Mouse (Mus musculus) kidney, adult 8-10 months (tissue): ENCODE measurements around the gene Isoc2a.

Experiments
- DNase-seq, 2 experiments: peaks; one replicate each; pipeline ENCODE4 v3.0.0; 2022

Isoc2a gene

GRCm38 (mm10) chr7:4876753-4877221 lies at the start of gene Isoc2a:
Isoc2a (plus strand) TSS chr7:4877153.
- peak; percentile 93 to 96 for DNase-seq

GRCm38 (mm10) chr7:4830476-4830875 lies 46.5 kb upstream of the Isoc2a start:
- no peak for DNase-seq

DNA sequence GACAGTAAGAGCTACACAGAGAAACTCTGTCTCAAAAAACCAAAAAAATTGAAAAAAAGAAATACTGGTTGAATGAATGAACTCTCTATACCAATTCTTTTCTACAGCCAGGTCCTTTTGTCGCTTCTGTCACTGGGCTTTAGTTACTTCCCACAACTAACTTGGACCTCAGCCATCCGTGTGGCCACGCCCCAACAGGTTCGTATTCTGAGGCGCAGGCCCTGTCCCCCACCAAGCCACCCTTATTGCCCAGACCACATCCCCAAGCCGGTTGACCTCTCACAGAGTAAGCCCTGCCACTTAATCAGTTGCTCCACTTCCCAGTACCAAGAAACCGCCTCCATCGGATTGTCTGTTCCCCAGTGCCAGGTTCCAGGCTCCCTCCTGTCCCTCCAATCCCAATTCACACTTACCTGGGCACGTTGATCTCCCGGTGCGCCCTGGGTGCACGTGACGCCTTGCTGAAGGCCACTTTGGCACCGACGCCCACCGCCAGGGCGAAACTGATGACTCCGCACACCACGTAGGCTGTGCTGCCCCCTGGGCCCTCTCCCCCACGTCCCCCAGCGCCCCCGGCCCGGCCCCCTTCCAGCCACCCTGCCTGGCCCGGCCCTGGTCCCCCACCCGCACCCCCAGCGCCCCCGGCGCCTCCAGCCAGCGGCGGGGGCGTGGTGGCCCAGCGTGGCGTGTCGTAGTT lies 41.2 kb upstream of the Isoc2a start:
- peak in 1 of 2 experiments; percentile 45 for DNase-seq

DNA sequence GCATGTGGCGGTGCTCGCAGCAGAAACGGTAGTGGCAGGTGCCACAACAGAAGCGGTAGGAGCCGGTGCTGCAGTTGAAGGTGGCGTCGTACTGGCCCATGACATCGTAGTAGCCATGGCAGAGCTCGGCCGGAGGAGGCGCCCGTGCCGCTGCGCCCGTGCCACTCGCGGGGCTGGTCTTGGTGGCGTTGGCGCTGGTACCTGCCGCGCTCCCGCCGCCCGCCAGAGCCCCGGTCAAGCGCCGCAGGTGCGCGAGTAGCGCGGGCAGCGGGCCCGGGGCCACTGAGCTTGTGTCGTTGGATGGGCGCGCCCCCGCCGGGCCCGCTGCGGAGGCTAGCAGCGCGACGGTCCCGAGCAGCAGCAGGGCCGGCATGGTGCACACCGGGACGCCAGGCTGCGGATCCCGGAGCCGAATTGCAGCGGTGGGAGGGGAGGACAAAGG lies 40.6 kb upstream of the Isoc2a start:
- peak; percentile 80 to 83 for DNase-seq

DNA sequence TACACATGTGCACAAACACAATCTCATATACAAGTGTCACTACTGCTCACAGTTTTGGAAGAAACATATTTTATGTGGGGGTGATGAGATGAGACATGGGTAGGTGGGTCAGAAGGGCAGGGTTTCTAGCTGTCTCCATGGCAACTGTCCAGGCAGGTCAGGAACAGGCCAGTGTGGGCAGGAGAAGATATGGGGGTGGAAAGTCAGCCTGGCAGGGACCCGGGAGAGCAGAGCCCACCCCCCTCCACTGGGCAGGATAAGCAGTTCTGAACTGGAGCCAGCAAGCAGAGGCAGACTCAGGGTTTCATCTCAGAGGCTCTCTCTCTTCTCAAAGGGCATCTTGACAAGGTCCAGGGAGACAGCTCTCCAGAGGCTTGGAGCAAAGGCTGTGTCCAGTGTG lies 39.3 kb upstream of the Isoc2a start:
- no peak for DNase-seq

- no peak for DNase-seq
Observed at GRCm38 (mm10) chr7:4842077-4842476, 34.9 kb upstream of the Isoc2a start.

- DNase-seq: no peak
Observed at GRCm38 (mm10) chr7:4842634-4843131, 34.3 kb upstream of the Isoc2a start.

- DNase-seq: no peak
Observed at GRCm38 (mm10) chr7:4843604-4844244, 33.2 kb upstream of the Isoc2a start.

DNA sequence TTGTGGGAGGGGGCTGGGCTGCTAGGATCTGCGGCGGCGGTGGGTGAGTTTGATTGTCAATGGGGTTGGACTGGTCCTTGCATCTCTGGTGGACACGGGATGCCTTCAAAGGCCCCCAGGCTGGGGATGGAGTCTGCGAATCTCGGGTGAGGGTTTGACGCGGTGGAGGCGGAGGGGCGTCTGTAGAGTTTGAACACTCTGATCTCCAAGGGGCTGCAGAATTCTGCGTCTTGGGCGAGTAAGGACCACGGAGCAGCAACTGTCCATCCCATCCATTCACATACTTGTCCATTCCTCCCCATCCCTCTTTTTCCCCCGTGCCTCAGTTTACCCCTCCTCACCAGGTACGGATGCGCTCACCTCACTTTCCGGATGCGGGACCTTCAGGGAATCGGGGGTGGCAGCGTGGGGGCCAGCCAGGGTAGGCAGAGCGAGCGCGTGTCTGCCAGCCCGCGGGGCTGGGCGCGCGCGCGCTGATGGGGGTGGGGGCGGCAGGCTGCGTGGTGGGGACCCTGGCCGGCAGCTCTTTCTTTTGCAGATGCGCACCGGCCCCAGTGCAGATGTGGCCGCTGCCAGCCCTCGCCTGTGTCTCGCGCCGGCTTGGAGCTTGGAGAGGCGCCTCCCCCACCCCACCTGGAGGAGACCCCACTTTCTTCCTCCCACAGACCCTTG lies 32.6 kb upstream of the Isoc2a start, which contains the start of gene Shisa7:
TSS of gene Shisa7 (minus strand) at position 452 of the 672 bp plus-strand sequence.
- DNase-seq: no peak

- peak; percentile 56 to 58 for DNase-seq
Observed at GRCm38 (mm10) chr7:4844917-4845309, 32.0 kb upstream of the Isoc2a start.

DNA sequence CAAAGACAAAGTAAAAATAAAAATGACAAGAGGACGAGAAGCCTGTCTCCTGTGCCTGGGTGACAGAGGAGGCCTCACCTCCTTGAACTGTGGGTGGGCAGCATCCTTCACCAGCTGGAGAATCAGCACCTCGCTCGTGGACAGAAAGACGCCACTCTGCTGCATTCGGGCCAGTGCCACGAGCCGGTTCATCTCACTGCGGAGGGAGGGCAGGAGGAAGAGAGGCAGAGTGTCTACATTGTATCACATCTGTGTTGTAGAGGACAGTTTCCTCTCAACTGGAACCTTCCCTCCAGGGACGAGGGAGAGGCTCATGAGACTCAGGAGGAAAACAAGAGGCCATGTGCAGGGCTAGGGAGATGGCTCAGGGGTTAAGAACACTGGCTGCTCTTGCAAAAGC lies 27.6 kb upstream of the Isoc2a start:
- DNase-seq: no peak

DNA sequence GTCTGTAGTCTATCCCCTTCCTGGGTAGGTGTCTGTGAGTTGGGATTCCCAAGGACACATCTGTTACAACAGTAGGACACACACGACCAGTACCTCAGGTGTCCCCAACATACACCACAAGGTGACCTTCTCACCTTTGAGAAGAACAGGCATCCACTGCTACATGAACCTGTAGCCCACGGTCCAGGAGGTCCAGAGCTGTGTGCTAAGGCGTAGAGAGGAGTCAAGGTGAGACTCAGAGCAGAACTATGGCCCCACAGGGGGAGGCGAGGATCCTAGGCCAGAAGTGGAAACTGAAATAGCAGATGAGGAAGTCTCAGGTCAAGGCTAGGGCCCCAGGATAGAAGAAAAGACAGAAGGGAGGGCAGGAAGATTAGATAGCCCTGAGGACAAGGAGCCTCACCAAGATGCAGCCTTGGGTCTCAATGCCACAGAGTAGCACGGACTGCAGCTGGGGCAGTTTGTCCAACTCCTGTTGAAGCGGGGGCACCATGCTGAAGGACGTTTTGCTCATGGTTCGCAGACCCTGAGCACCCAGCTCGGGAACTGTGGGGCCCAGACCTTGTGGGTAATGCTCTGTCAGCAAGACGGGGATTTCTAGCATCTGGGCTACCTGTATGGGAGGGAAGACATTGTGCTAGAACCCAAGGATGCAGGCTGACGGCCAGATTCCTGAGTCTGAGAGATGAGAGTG lies 26.2 kb upstream of the Isoc2a start:
- DNase-seq: no peak

DNA sequence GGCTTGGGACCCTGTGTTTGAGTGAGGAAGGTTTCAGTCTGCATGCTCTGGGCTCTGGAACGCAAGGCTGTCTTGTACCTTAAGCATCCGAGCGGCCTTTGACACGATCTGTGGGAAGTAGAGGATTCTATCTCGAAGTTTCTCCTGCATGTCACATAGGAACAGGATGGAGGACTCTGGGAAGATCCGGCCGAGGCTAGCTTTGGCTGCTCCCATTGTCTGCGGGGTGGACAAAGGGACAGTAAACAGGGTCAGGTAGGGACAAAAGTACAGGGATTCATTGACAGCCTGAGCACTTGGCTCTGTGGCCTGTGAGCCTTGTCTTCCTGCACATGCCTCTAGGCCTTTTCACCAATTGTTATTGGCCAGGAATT lies 25.7 kb upstream of the Isoc2a start:
- no peak for DNase-seq

GRCm38 (mm10) chr7:4853613-4854012 lies 23.3 kb upstream of the Isoc2a start:
- no peak for DNase-seq

DNA sequence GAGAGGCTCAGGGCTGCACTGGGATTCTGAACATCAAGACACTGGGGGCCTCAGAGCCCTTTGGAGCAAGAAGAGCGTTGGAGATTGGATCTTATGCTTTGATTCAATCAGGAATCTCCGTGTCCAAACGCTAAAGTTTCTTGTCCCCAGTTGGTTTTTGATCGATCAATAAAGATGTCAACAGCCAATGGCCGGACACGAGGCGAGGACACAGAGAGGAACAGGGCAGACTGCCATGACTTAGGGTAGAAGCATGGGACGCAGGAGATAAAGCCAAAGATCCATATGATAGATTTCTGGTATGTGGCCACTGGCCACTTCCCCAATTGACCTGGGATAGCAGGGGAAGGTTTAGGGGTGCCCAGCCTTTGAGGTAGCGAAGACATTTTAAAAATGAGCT lies 20.4 kb upstream of the Isoc2a start:
- DNase-seq: no peak

- DNase-seq: no peak
Observed at GRCm38 (mm10) chr7:4857321-4857720, 19.6 kb upstream of the Isoc2a start.

GRCm38 (mm10) chr7:4859418-4859978 lies 17.5 kb upstream of the Isoc2a start:
- no peak for DNase-seq

GRCm38 (mm10) chr7:4860926-4861325 lies 16.0 kb upstream of the Isoc2a start:
- DNase-seq: peak; percentile 61 to 74

- peak; percentile 94 to 95 for DNase-seq
Observed at GRCm38 (mm10) chr7:4863041-4863440, 13.9 kb upstream of the Isoc2a start.

DNA sequence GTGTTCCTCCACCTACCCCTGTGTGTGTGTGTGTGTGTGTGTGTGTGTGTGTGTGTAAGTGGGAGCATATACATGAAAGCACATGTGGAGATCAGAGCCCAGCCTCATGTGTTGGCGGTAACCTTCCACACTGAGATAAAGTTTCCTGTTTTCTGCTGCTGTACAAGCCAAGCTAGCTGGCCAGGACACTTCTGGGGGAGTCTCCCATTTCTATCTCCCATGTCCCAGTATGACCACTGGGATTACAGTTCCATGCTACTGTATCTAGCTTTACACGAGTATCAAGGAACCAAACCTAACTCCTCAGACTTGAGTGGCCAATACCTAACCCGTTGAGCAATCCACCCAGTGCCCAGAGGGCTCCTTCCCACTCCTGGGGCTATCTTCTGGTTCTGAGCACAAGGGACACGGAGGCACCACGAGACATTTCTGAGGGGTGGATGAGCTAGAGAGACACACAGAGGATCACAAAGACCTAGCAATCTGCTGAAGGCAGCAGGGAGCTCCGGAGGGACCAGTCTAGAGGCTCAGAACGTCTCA lies 13.3 kb upstream of the Isoc2a start:
- no peak for DNase-seq

DNA sequence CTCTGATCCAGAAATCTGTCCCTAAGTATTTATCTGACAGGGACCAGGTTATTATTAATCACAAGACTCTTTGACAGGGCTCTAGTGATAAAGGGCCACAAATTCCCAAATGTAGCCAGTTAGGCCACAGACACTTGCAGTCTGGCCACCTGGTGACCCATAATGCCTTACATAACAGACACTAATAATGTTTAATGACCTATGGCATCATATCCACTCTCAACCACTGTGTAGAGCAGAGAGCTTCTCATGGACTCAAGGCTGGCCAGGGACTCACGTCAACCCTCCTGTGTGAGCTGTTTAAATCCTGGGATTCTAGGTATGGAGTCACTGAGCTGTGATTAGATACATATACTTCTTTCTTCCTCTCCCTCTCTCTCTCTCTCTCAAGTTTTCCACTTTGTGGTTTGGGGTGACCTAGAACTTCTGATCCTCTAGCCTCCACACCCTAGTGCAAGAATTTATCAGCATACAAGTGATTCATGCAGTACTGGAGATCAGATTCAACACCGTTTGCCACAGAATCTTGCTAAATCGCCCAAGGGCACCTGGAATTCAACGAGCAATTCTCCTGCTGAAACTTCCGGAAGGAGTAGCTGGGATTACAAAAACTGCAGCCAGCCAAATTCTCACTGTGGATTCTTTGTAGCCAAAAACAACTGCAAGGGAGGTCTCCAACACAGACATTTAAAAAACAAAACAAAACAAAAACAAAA lies 12.7 kb upstream of the Isoc2a start:
- DNase-seq: no peak

- DNase-seq: peak; percentile 60 to 69
Observed at GRCm38 (mm10) chr7:4865090-4865489, 11.9 kb upstream of the Isoc2a start.
